Mouse (Mus musculus) kidney, embryonic 15.5 days (tissue): Measurements from ENCODE around the gene Ear6. TPM values are rescaled to one million over a fixed set of nuclear protein-coding genes. Genes with fewer than 3 reads are reported as not detected.

Source experiments
- ATAC-seq: fragments of 200-750 bp; cut with Nextera tagmentation; replicated peaks from 2 replicates; pipeline ENCODE4 v1.8.0; 2017; ENCODE audit warnings: moderate TSS enrichment; ENCODE audit not compliant: low FRiP score
- H3K27ac ChIP-seq: fragments of 300-500 bp; sonication (generic); 2 replicates; pipeline ENCODE4 v1.5.1; 2015; ENCODE audit warnings: mild to moderate bottlenecking, inconsistent platforms
- H3K27me3 ChIP-seq: fragments of 300-500 bp; sonication (generic); 2 replicates; pipeline ENCODE4 v1.6.1; 2015; ENCODE audit warnings: inconsistent platforms
- H3K36me3 ChIP-seq: fragments of 300-500 bp; sonication (generic); 2 replicates; pipeline ENCODE4 v1.6.1; 2015; ENCODE audit warnings: inconsistent platforms
- H3K4me1 ChIP-seq: fragments of 300-500 bp; sonication (generic); 2 replicates; pipeline ENCODE4 v1.6.1; 2015; ENCODE audit warnings: inconsistent platforms
- H3K4me2 ChIP-seq: fragments of 300-500 bp; sonication (generic); 2 replicates; pipeline ENCODE4 v1.6.1; 2015; ENCODE audit warnings: moderate library complexity, mild to moderate bottlenecking, inconsistent platforms
- H3K4me3 ChIP-seq: fragments of 300-500 bp; sonication (generic); replicated peaks from 2 replicates; pipeline ENCODE4 v1.5.1; 2015; ENCODE audit warnings: mild to moderate bottlenecking, inconsistent platforms
- H3K9ac ChIP-seq: fragments of 300-500 bp; sonication (generic); 2 replicates; pipeline ENCODE4 v1.6.1; 2015; ENCODE audit warnings: mild to moderate bottlenecking, inconsistent platforms
- H3K9me3 ChIP-seq: fragments of 300-500 bp; sonication (generic); replicated peaks from 2 replicates; pipeline ENCODE4 v1.6.1; 2016; ENCODE audit warnings: inconsistent platforms
- whole genome bisulfite sequencing: fragments of 180-500 bp; shearing (Covaris S2); methylation state at CpG from one replicate; pipeline ENCODE4 v1.1.7; 2015; ENCODE audit warnings: mixed read lengths; 5-methylcytosine and 5-hydroxymethylcytosine counted together
- microRNA-seq: library from miRNA; unstranded; fragments of <30 nt; microRNA quantifications from one replicate; pipeline ENCODE4, GENCODE M21; 2016
- polyA plus RNA-seq: library from polyadenylated mRNA; unstranded; fragments of >200 nt; fragmentation: Nextera tagmentation; extraction: Ambion mirVana; gene quantifications from 2 replicates; pipeline ENCODE4 v1.2.1, GENCODE M21; 2015

Ear6 gene
- polyA plus RNA-seq, 1 experiment from 2014 or later = not detected

- no peak overlapping the region for H3K9ac ChIP-seq
- 81% methylated on average over 6 of the region's 6 CpGs for WGBS
- H3K27ac ChIP-seq = no peak overlapping the region
- H3K4me3 ChIP-seq = no peak overlapping the region
- ATAC-seq = no peak
- peaks cover 20% of the 10 kb centered on the region for H3K36me3 ChIP-seq
- H3K9me3 ChIP-seq = no peaks in the 10 kb centered on the region
- H3K27me3 ChIP-seq = no peaks in the 10 kb centered on the region
- no peaks in the 10 kb centered on the region for H3K4me1 ChIP-seq
- no peak overlapping the region for H3K4me2 ChIP-seq
Measured at GRCm38 (mm10) chr14:51896019-51896418, 42.5 kb downstream of the Ear6 start.

GRCm38 (mm10) chr14:51896539-51897170 is 43.2 kb downstream of the Ear6 start:
- Histone ChIP-seq H3K9ac (no peak overlapping the region), H3K4me1 (no peaks in the 10 kb centered on the region), H3K27me3 (no peaks in the 10 kb centered on the region), H3K36me3 (peaks cover 14% of the 10 kb centered on the region), H3K4me2 (no peak overlapping the region), H3K27ac (no peak overlapping the region), H3K9me3 (no peaks in the 10 kb centered on the region), H3K4me3 (no peak overlapping the region)
- 82% methylated on average over 8 of the region's 8 CpGs for WGBS
- no peak for ATAC-seq

DNA sequence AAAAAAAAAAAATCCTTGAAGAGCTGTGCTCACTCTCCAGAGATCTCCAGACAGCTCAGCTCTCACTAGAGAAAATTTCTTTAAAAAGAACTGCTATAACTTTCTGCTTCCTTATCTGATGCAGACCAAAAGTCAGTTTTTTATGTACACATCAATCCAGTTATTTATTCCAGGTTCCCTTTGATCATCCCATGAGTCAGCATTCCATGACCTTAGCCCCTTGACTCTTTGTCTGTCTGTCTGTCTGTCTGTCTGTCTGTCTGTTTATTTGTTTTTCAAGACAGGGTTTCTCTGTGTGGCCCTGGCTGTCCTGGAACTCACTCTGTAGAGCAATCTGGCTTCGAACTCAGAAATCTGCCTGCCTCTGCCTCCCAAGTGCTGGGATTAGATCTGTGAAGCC is 45.9 kb downstream of the Ear6 start:
- Histone ChIP-seq H3K36me3 (peaks cover 4% of the 10 kb centered on the region; the same call in 1 of the 2 replicates), H3K9me3 (no peaks in the 10 kb centered on the region), H3K4me3 (no peak overlapping the region), H3K9ac (no peak overlapping the region), H3K4me1 (no peaks in the 10 kb centered on the region), H3K4me2 (no peak overlapping the region), H3K27ac (no peak overlapping the region), H3K27me3 (no peaks in the 10 kb centered on the region)
- no peak for ATAC-seq
- WGBS = 95% methylated on average over 1 of the region's 1 CpGs

- no peak overlapping the region for H3K4me3 ChIP-seq
- H3K4me2 ChIP-seq = no peak overlapping the region
- H3K9me3 ChIP-seq = no peaks in the 10 kb centered on the region
- peak; percentile 54 for ATAC-seq
- no peaks in the 10 kb centered on the region for H3K36me3 ChIP-seq
- no peaks in the 10 kb centered on the region for H3K27me3 ChIP-seq
- H3K9ac ChIP-seq = no peak overlapping the region
- no peaks in the 10 kb centered on the region for H3K4me1 ChIP-seq
- no peak overlapping the region for H3K27ac ChIP-seq
- WGBS = 60% methylated on average over 9 of the region's 9 CpGs
Measured at GRCm38 (mm10) chr14:51902806-51903710, 49.6 kb downstream of the Ear6 start.

DNA sequence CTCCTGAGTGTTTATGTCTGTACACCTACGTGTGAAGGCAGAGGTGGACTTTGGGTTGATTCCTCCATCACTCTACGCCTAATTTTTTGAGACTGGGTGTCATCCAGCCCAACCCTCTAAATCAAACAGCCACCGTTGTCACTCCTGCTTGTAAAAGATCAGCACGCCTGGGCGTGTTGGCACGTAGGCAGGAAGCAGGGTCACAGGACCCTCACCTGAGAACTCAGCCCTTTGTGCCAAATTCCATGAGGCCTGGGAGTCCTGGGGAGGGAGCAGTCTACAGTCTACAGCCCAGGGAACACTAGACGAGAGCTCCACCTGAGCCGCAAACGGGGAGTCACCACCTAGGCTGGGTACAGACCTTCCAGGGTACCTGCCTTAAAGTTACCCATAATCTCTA is 50.3 kb downstream of the Ear6 start:
- H3K27ac ChIP-seq = no peak overlapping the region
- no peak overlapping the region for H3K4me3 ChIP-seq
- no peaks in the 10 kb centered on the region for H3K36me3 ChIP-seq
- no peaks in the 10 kb centered on the region for H3K9me3 ChIP-seq
- H3K4me1 ChIP-seq = no peaks in the 10 kb centered on the region
- H3K4me2 ChIP-seq = no peak overlapping the region
- ATAC-seq = no peak
- H3K9ac ChIP-seq = no peak overlapping the region
- 82% methylated on average over 9 of the region's 9 CpGs for WGBS
- H3K27me3 ChIP-seq = no peaks in the 10 kb centered on the region

Small RNA genes within 50 kb of the gene (microRNA-seq; reads per million reads assigned to microRNA genes)
- not detected for gene Gm27375

Other genes starting within 250 kb of the Ear6 start
- not detected in 2 replicates for gene Gm17078, start 242.4 kb upstream of the Ear6 start, polyA plus RNA-seq
- not detected in 2 replicates for gene Gm4181, start 218.0 kb upstream of the Ear6 start, polyA plus RNA-seq
- not detected in 2 replicates for gene Gm17079, start 158.2 kb upstream of the Ear6 start, polyA plus RNA-seq
- not detected in 2 replicates for gene Gm5800, start 136.5 kb upstream of the Ear6 start, polyA plus RNA-seq
- not detected in 2 replicates for gene Ang4, start 80.1 kb upstream of the Ear6 start, polyA plus RNA-seq
- not detected in 2 replicates for gene AY358078, start 53.7 kb upstream of the Ear6 start, polyA plus RNA-seq
- gene Mettl17, start 31.1 kb downstream of the Ear6 start, polyA plus RNA-seq = 54.7 and 60.3 TPM in 2 replicates
- 0.48 and 0.53 TPM in 2 replicates for gene Slc39a2, start 39.2 kb downstream of the Ear6 start, polyA plus RNA-seq
- gene Ndrg2, start 60.5 kb downstream of the Ear6 start, polyA plus RNA-seq = 39.0 and 46.3 TPM in 2 replicates
- gene Tppp2, start 64.7 kb downstream of the Ear6 start, polyA plus RNA-seq = not detected in 2 replicates
- gene Rnase13, start 69.1 kb downstream of the Ear6 start, polyA plus RNA-seq = not detected in 2 replicates
- 86.1 and 105 TPM in 2 replicates for gene Arhgef40, start 131.0 kb downstream of the Ear6 start, polyA plus RNA-seq
- 0.93 and 1.1 TPM in 2 replicates for gene Tmem253, start 162.0 kb downstream of the Ear6 start, polyA plus RNA-seq
- 38.5 and 43.8 TPM in 2 replicates for gene Zfp219, start 167.0 kb downstream of the Ear6 start, polyA plus RNA-seq
- gene Olfr221, start 188.8 kb downstream of the Ear6 start, polyA plus RNA-seq = not detected in 2 replicates